Mouse (Mus musculus) macrophage (primary cell): ENCODE measurements around the gene Asic3. TPM values are rescaled to one million over a fixed set of nuclear protein-coding genes. Genes with fewer than 3 reads are reported as not detected.
A peak's percentile ranks its signal among the peaks of the same experiment; 100 is the strongest.

Experiments
- H3K27ac ChIP-seq: fragments of 350-480 bp; formaldehyde crosslinking; 2 replicates; pipeline ENCODE4 v1.9.0; 2021
- H3K36me3 ChIP-seq: fragments of 350-480 bp; formaldehyde crosslinking; 2 replicates; pipeline ENCODE4 v1.9.0; 2021; ENCODE audit errors: inconsistent target
- H3K4me3 ChIP-seq: fragments of 350-480 bp; formaldehyde crosslinking; 2 replicates; pipeline ENCODE4 v1.9.0; 2021; ENCODE audit errors: inconsistent target
- H3K79me2 ChIP-seq: fragments of 350-480 bp; formaldehyde crosslinking; 2 replicates; pipeline ENCODE4 v1.9.0; 2021; ENCODE audit errors: inconsistent target
- WGBS: methylation state at CpG from one replicate; pipeline ENCODE4 v1.1.7; 2026; ENCODE audit warnings: inconsistent platforms; ENCODE audit not compliant: missing documents; 5-methylcytosine and 5-hydroxymethylcytosine counted together
- polyA plus RNA-seq: library from polyadenylated mRNA; stranded (reverse); fragments of 250-400 nt; gene quantifications from 3 replicates; pipeline ENCODE4 v1.2.4, GENCODE M21; 2018; ENCODE audit warnings: inconsistent platforms

The Asic3 gene
- polyA plus RNA-seq, 1 experiment from 2014 or later: not detected

DNA sequence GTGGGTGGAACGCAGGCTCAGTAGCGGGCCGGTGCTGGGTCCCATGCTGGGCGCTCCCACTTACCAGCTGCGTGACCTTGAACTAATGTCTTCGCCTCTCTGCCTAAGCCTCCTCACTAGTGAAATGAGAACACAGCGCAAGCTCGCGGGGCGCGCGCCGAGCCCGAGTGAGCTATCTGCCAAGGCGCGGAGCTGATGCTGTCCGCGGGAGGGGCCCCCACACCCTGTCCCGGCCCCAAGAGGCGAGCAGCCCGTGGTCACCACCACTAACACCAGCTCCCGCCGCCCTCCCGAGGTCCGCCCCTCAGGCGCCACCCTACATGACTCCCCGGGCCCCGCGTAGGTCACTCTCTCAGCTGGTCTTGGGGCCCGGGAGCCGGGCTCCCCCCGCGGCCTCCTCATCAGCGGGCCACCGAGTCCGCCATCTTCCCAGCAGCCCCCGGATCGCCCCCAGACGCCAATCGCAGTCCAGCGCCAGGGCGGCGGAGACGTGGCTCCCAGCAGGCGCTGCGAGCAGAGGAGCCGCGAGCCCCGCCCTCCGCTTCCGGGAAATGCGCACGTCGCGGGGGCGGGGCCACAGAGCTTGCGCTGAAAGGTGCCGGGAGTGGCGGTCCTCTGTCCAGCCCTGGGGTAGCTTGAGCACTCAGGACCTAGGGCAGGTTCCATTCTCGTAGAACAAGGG lies 31.7 kb downstream of the Asic3 start, which contains the start of gene Fastk:
TSS of gene Fastk (minus strand) at position 542 of the 682 bp plus-strand sequence.
- Histone ChIP-seq H3K27ac (peak within 1 kb of the TSS; percentile 41), H3K4me3 (peak within 1 kb of the TSS; percentile 50), H3K79me2 (peaks cover 10% of the 10 kb centered on the region), H3K36me3 (peaks cover 21% of the 10 kb centered on the region)
- WGBS: under 1% methylated on average over 55 of the region's 60 CpGs

- Histone ChIP-seq H3K36me3 (peaks cover 15% of the 10 kb centered on the region; the same call in 1 of the 2 replicates), H3K4me3 (peak overlapping the region; percentile 20; the same call in 1 of the 2 replicates), H3K27ac (peak overlapping the region; percentile 41), H3K79me2 (peaks cover 10% of the 10 kb centered on the region)
- 68% methylated on average over 20 of the region's 20 CpGs for WGBS
These were observed 32.4 kb downstream of the Asic3 start for GRCm38 (mm10) chr5:24445428-24446080.

DNA sequence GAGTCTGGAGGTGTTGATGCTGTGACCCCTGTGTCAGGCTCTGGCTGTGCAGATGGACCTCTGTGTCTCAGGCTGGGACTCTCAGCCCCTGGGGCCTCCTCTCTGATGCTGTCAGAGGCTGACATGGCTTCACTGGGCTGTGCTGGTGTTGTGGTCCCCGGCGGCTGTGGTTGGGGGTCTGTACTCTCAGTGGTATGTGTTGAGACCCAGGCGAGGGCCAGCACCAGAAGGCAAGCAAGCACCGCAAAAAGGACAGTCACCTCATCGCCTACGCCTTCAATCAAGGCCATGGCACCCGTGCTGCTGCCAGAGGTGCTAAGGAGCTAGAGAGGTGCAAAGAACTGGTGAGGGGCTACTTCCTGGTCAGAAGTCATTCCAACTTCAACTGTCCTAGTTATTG lies 33.4 kb downstream of the Asic3 start:
- 93% methylated on average over 7 of the region's 7 CpGs for WGBS
- no peak overlapping the region for H3K4me3 ChIP-seq
- peaks cover 10% of the 10 kb centered on the region for H3K79me2 ChIP-seq
- H3K27ac ChIP-seq: no peak overlapping the region
- peaks cover 4% of the 10 kb centered on the region; the same call in 1 of the 2 replicates for H3K36me3 ChIP-seq

DNA sequence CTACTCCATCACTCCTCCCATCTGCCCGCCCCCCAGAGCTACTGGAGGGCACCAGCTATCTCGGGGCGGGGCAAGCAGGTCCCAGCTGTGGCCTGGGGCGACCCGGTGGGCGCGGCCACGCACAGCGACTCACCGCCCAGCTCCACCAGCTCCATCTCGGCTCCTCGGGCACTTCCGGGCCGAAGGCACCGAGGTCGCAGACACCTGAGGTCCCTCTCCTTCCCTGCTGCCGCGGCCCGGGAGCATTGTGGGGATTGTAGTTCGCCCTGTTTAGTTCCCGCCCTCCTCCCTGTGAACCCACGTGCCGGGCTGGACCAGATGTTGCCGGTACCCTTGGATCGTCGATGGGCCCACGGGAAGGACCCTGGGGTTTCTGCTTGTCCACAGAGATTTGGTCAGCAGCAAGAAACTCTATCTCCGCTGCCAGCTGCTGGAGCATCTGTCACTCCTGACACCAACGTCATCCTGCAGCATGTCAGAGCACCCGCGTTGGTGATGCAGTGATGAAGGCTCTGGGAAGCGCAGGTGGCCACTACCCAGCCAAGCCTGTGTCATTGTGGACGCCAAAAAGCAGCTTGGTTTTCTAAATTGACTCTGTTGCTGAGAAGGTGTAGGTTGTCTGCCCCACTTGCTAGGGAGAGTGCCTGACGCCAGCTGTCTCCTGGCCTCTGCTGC lies 34.6 kb downstream of the Asic3 start, which contains the start of gene Tmub1:
TSS of gene Tmub1 (minus strand) at position 231 of the 675 bp plus-strand sequence.
- 0 out of 2 replicates have a peak within 1 kb of the TSS, but pooled peaks have one; percentile 2 for H3K27ac ChIP-seq
- peaks cover 16% of the 10 kb centered on the region for H3K79me2 ChIP-seq
- 4% methylated on average over 34 of the region's 34 CpGs for WGBS
- H3K4me3 ChIP-seq: peak within 1 kb of the TSS; percentile 43
- H3K36me3 ChIP-seq: no peaks in the 10 kb centered on the region

GRCm38 (mm10) chr5:24451264-24452029 lies 38.3 kb downstream of the Asic3 start:
- peak overlapping the region; percentile 77 for H3K27ac ChIP-seq

GRCm38 (mm10) chr5:24452030-24452690 lies 39.0 kb downstream of the Asic3 start, which contains the start of gene Agap3:
Gene Agap3 (plus strand): TSS chr5:24452177.
- Histone ChIP-seq H3K36me3 (no peaks in the 10 kb centered on the region), H3K79me2 (peaks cover 47% of the 10 kb centered on the region), H3K27ac (peak within 1 kb of the TSS; percentile 80), H3K4me3 (peak within 1 kb of the TSS; percentile 81)
- WGBS: 0% methylated on average over 71 of the region's 85 CpGs

More at GRCm38 (mm10) chr5:24451264-24452029, 38.3 kb downstream of the Asic3 start:
- Histone ChIP-seq H3K79me2 (peaks cover 40% of the 10 kb centered on the region), H3K4me3 (peak overlapping the region; percentile 14; the same call in 1 of the 2 replicates), H3K36me3 (no peaks in the 10 kb centered on the region)
- WGBS: 4% methylated on average over 57 of the region's 66 CpGs

DNA sequence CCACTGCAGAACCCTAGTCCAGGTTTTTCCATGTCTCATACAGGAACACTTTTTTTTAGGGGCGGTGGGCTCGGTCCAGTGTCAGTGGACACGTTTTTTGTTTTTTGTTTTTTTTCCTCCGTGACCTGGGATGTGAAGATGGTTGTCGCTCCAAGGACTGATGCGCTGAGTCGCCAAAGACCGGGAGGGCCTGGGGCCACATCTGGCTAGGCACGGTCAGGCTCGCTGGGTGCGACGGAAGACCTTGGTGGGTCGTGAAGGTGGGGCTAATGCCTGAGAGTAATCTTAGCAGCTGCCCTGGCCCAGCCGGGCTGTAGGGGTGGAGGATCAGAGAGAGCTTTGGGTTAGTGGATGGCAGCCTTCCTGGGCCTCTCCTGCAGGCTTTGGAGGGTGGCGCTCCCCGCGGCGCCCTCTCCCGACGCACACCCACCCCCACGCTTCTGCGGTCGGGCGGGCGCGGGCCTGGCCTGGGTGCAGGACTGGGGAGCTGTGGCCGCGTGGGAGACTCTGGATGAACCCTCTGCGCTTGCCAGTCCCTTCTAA lies 39.6 kb downstream of the Asic3 start:
- Histone ChIP-seq H3K79me2 (peaks cover 53% of the 10 kb centered on the region), H3K27ac (peak overlapping the region; percentile 80), H3K36me3 (no peaks in the 10 kb centered on the region), H3K4me3 (peak overlapping the region; percentile 81)
- 1% methylated on average over 25 of the region's 29 CpGs for WGBS

- H3K79me2 ChIP-seq: peaks cover 60% of the 10 kb centered on the region
- peak overlapping the region; percentile 81 for H3K4me3 ChIP-seq
- H3K36me3 ChIP-seq: no peaks in the 10 kb centered on the region
- WGBS: 58% methylated on average over 5 of the region's 5 CpGs
- peak overlapping the region; percentile 80 for H3K27ac ChIP-seq
These were observed 40.2 kb downstream of the Asic3 start for GRCm38 (mm10) chr5:24453283-24453984.

- WGBS: 5% methylated on average over 2 of the region's 2 CpGs
- H3K4me3 ChIP-seq: peak overlapping the region; percentile 81
- peak overlapping the region; percentile 80 for H3K27ac ChIP-seq
These were observed 40.8 kb downstream of the Asic3 start for GRCm38 (mm10) chr5:24453985-24454303.

GRCm38 (mm10) chr5:24455076-24455475 lies 41.9 kb downstream of the Asic3 start:
- H3K79me2 ChIP-seq: peaks cover 76% of the 10 kb centered on the region
- H3K4me3 ChIP-seq: no peak overlapping the region
- 100% methylated on average over 3 of the region's 3 CpGs for WGBS
- no peak overlapping the region for H3K27ac ChIP-seq
- H3K36me3 ChIP-seq: no peaks in the 10 kb centered on the region

More at GRCm38 (mm10) chr5:24453985-24454303, 40.8 kb downstream of the Asic3 start:
- Histone ChIP-seq H3K36me3 (no peaks in the 10 kb centered on the region), H3K79me2 (peaks cover 65% of the 10 kb centered on the region)

DNA sequence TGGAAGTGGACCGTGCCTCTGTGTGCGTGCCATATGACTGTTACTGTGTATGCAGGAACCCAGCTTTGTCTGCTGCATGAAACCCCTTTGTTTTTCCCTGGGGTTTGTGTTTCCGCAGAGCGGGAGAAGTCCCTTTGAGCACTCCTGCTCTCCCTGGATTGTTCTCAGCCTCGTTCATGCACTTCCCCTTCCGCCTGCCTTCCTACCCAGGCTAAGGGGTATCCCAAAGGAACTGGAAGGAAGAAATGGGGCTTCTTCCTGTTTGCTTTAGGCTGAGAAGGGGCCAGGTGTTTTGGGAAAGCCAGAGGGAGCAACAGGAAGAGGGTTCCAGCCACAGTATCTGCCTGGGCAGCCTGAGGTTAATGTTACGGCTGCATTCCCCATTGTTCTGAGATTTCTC lies 42.4 kb downstream of the Asic3 start:
- no peak overlapping the region for H3K4me3 ChIP-seq
- no peak overlapping the region for H3K27ac ChIP-seq
- no peaks in the 10 kb centered on the region for H3K36me3 ChIP-seq
- 93% methylated on average over 7 of the region's 7 CpGs for WGBS
- peaks cover 82% of the 10 kb centered on the region for H3K79me2 ChIP-seq

DNA sequence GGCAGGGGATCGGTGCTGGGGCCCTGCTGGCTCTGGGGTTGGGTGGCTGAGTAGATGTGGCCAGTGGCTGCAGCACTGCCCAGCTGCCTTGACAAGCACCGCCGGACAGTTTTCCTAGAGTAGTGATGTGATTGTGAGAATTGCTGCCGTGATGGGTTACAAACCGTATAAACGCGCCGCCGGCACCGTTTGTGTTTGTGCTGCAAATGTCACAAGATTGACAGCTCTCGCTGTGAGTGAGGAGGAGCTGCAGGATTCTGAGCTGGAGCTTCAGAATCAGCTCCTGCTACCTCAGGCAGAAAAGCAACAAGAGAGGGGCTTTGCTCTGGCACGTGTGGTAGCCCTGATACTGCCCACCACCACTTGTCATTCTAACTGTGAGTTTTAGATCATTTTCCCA lies 53.6 kb downstream of the Asic3 start:
- Histone ChIP-seq H3K36me3 (no peaks in the 10 kb centered on the region), H3K4me3 (no peak overlapping the region), H3K79me2 (peaks cover 100% of the 10 kb centered on the region), H3K27ac (no peak overlapping the region)
- WGBS: 96% methylated on average over 10 of the region's 12 CpGs
